Mouse (Mus musculus) G1E (cell line): ENCODE data around the gene Lrrc1.

Source experiments
- CTCF ChIP-seq: IDR thresholded peaks from 2 replicates; pipeline ENCODE4 v1.5.1; 2012; ENCODE audit warnings: low read depth, low read length, inconsistent platforms, mixed read lengths
- GATA1 ChIP-seq: IDR thresholded peaks from 2 replicates; pipeline ENCODE4 v1.6.1; 2012; ENCODE audit warnings: borderline replicate concordance, low read length, inconsistent platforms, mixed read lengths
- TAL1 ChIP-seq: conservative IDR thresholded peaks from 2 replicates; pipeline ENCODE4 v1.6.1; 2012; ENCODE audit warnings: low read depth, low read length, inconsistent platforms, mixed read lengths

DNA sequence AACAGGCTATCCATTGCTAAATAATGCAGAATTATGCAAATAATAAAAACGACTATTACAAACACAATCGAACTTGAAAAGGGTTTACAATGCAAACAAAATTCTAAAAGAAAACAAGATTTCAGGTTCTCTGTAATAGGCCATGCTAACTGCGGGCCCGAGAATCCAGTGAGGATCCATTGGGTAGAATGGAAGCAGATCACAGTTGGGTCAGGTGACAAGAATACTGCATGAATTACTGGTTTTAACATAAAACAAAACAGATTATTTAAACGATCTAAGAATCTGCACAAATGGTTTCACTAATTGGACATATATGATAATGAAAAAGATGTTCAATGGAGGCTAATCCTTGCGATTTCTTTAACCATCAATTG lies 42.5 kb downstream of the Lrrc1 start:
- TF ChIP-seq CTCF = no peak
- no peak for TF ChIP-seq TAL1
- TF ChIP-seq GATA1 = no peak
